22 mouse cellular contexts compared by ENCODE assay signal in genomic region chr17:5108546-5109142, GRCm38 (mm10).
DNase-seq lines count a peak whose midpoint lies in the region; ATAC-seq and TF ChIP-seq lines count a peak whose summit lies in the region.
"Had no signal": no experiment of that assay in that cellular context is flagged by ENCODE, and none has a peak within 500 bp of the region (broad histone marks: within the 10 kb centered on the region; RNA-seq: fewer than 3 reads in every experiment).

No protein-coding gene starts in this region.

- intact Hi-C loops in gastrocnemius, adult 2 months (cut with DNase I), result no loop called here

- WGBS in lung, embryonic 15.5 days, result 30% methylated on average over 2 of the region's 2 CpGs
- WGBS in liver, embryonic 15.5 days (ENCODE audit: insufficient replicate concordance), result 49% methylated on average over 2 of the region's 2 CpGs
- 88% methylated on average over 2 of the region's 2 CpGs for WGBS in hindbrain, embryonic 12.5 days

- peak overlapping the region; percentile 4 for H3K27ac ChIP-seq in gastrocnemius, adult 2 months
- H3K27ac ChIP-seq in lung, embryonic 15.5 days, result 0 out of 2 replicates have a peak overlapping the region, but pooled peaks have one; percentile 1
- H3K27ac ChIP-seq in liver, embryonic 15.5 days (replicated peaks), result peak overlapping the region; percentile 54
- no peak overlapping the region for H3K27ac ChIP-seq in hindbrain, embryonic 12.5 days
- H3K27ac ChIP-seq: hindbrain, embryonic 15.5 days; intestine, embryonic 15.5 days; limb, embryonic 12.5 days; midbrain, embryonic 15.5 days; neural tube, embryonic 13.5 days had no signal

- H3K36me3 ChIP-seq in lung, embryonic 15.5 days, result no peaks in the 10 kb centered on the region
- H3K36me3 ChIP-seq in liver, embryonic 15.5 days (replicated peaks), result no peaks in the 10 kb centered on the region
- H3K36me3 ChIP-seq in hindbrain, embryonic 12.5 days, result no peaks in the 10 kb centered on the region
- H3K36me3 ChIP-seq: embryonic facial prominence, embryonic 15.5 days; hindbrain, embryonic 15.5 days; intestine, embryonic 15.5 days; limb, embryonic 12.5 days; midbrain, embryonic 15.5 days; neural tube, embryonic 13.5 days had no signal

- no peak overlapping the region for H3K9ac ChIP-seq in lung, embryonic 15.5 days
- H3K9ac ChIP-seq in liver, embryonic 15.5 days, result no peak overlapping the region
- H3K9ac ChIP-seq in hindbrain, embryonic 12.5 days, result no peak overlapping the region
- H3K9ac ChIP-seq: embryonic facial prominence, embryonic 15.5 days; hindbrain, embryonic 15.5 days; intestine, embryonic 15.5 days; limb, embryonic 12.5 days; midbrain, embryonic 15.5 days; neural tube, embryonic 13.5 days had no signal

- no peak overlapping the region for H3K4me2 ChIP-seq in lung, embryonic 15.5 days
- H3K4me2 ChIP-seq in liver, embryonic 15.5 days, result no peak overlapping the region
- H3K4me2 ChIP-seq in hindbrain, embryonic 12.5 days (replicated peaks), result no peak overlapping the region
- H3K4me2 ChIP-seq: embryonic facial prominence, embryonic 15.5 days; hindbrain, embryonic 15.5 days; intestine, embryonic 15.5 days; limb, embryonic 12.5 days; midbrain, embryonic 15.5 days; neural tube, embryonic 13.5 days had no signal

- H3K4me3 ChIP-seq in gastrocnemius, adult 2 months, result no peak overlapping the region
- no peak overlapping the region for H3K4me3 ChIP-seq in lung, embryonic 15.5 days
- H3K4me3 ChIP-seq in liver, embryonic 15.5 days (replicated peaks), result no peak overlapping the region
- H3K4me3 ChIP-seq in hindbrain, embryonic 12.5 days, result no peak overlapping the region
- H3K4me3 ChIP-seq: embryonic facial prominence, embryonic 15.5 days; hindbrain, embryonic 15.5 days; intestine, embryonic 15.5 days; limb, embryonic 12.5 days; midbrain, embryonic 15.5 days; neural tube, embryonic 13.5 days had no signal

- no peaks in the 10 kb centered on the region for H3K9me3 ChIP-seq in lung, embryonic 15.5 days
- H3K9me3 ChIP-seq in liver, embryonic 15.5 days (replicated peaks), result no peaks in the 10 kb centered on the region
- no peaks in the 10 kb centered on the region for H3K9me3 ChIP-seq in hindbrain, embryonic 12.5 days (replicated peaks)
- H3K9me3 ChIP-seq: embryonic facial prominence, embryonic 15.5 days; hindbrain, embryonic 15.5 days; intestine, embryonic 15.5 days; limb, embryonic 12.5 days; midbrain, embryonic 15.5 days; neural tube, embryonic 13.5 days had no signal

- H3K4me1 ChIP-seq in lung, embryonic 15.5 days, result peaks cover 58% of the 10 kb centered on the region
- peaks cover 93% of the 10 kb centered on the region for H3K4me1 ChIP-seq in liver, embryonic 15.5 days (replicated peaks)
- H3K4me1 ChIP-seq in hindbrain, embryonic 12.5 days, result peaks cover 43% of the 10 kb centered on the region

- H3K27me3 ChIP-seq in lung, embryonic 15.5 days, result no peaks in the 10 kb centered on the region
- H3K27me3 ChIP-seq in liver, embryonic 15.5 days, result no peaks in the 10 kb centered on the region
- no peaks in the 10 kb centered on the region for H3K27me3 ChIP-seq in hindbrain, embryonic 12.5 days
- H3K27me3 ChIP-seq: embryonic facial prominence, embryonic 15.5 days; hindbrain, embryonic 15.5 days; intestine, embryonic 15.5 days; limb, embryonic 12.5 days; midbrain, embryonic 15.5 days; neural tube, embryonic 13.5 days; Patski had no signal

- TF ChIP-seq CTCF in gastrocnemius, adult 2 months (IDR thresholded peaks at IDR 0.05), result no peak

- DNase-seq in gastrocnemius, adult 2 months, result no peak
- DNase-seq in gastrocnemius, adult 8-10 months (ENCODE audit: low spot score in 2 of 2), result no peak
- no peak for DNase-seq in lung, postnatal 25 days (ENCODE audit: low spot score)
- peak; percentile 55 for DNase-seq in adipocyte (ENCODE audit: low spot score)
- no peak for DNase-seq in kidney, adult 9 months
- DNase-seq: adrenal gland, adult 8-10 months; gastrocnemius, postnatal 14 days; kidney, adult 8-10 months; kidney, postnatal 25 days; lung, adult 2 months; thymus, postnatal 36 days had no signal

- no peak for ATAC-seq in lung, embryonic 15.5 days (ENCODE audit: borderline replicate concordance, extremely low read depth, low FRiP score, low TSS enrichment)
- no peak for ATAC-seq in liver, embryonic 15.5 days (ENCODE audit: insufficient read depth)
- no peak for ATAC-seq in hindbrain, embryonic 12.5 days (ENCODE audit: low FRiP score)
- ATAC-seq: forebrain, embryonic 14.5 days; intestine, embryonic 15.5 days; midbrain, embryonic 15.5 days; Patski had no signal
